Mouse (Mus musculus) bone marrow, adult 2 months (tissue): ENCODE results near the gene Fam126a.

Experiments
- CTCF ChIP-seq: fragments of 200-500 bp; IDR thresholded peaks from 2 replicates; pipeline ENCODE4 v1.5.1; 2011; ENCODE audit warnings: low read length, control low read depth; ENCODE audit not compliant: control insufficient read depth, insufficient read depth
- POLR2A ChIP-seq: fragments of 200-500 bp; IDR thresholded peaks from 2 replicates; pipeline ENCODE4 v1.6.1; 2011; ENCODE audit warnings: low read depth, mild to moderate bottlenecking, control low read depth, low read length, borderline replicate concordance; ENCODE audit not compliant: control insufficient read depth

DNA sequence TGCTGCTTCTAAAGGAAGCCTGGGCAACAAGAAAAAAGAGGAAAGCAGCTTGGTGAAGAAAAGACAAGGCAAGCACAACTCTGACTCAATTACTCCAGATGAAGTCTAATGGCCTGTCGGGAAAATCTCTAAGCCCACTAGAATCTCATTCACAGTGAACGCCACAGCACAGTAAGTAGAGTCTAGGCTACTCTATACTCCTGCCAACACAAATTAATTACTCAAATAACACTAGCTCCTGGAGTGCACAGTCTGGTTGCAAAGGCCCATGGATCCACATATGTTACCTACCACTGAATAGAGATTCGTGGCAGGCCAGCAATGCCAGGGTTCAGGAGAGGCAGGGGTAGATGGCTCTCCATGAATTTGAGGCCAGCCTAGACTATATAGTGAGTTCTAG, 40.5 kb downstream of the Fam126a start:
- TF ChIP-seq POLR2A (no peak), CTCF (no peak)
